Mouse (Mus musculus) embryonic facial prominence, embryonic 15.5 days (tissue): ENCODE measurements at regions not wholly inside any gene's neighbourhood (a gene's known extent, or its start where the extent isn't known, plus 50 kb on each side); places are given as distances from the start of the nearest gene placed in this dataset.

ENCODE experiments used
- ATAC-seq: fragments of 200-750 bp; cut with Nextera tagmentation; 2 replicates; pipeline ENCODE4 v1.8.0; 2017; ENCODE audit warnings: low read depth, moderate TSS enrichment; ENCODE audit not compliant: insufficient number of reproducible peaks, low FRiP score, low TSS enrichment
- H3K27ac ChIP-seq: fragments of 300-500 bp; sonication (generic); replicated peaks from 2 replicates; pipeline ENCODE4 v1.5.1; 2015; ENCODE audit warnings: mild to moderate bottlenecking, inconsistent platforms
- H3K27me3 ChIP-seq: fragments of 300-500 bp; sonication (generic); 2 replicates; pipeline ENCODE4 v1.6.1; 2015; ENCODE audit warnings: inconsistent platforms
- H3K36me3 ChIP-seq: fragments of 300-500 bp; sonication (generic); 2 replicates; pipeline ENCODE4 v1.6.1; 2015; ENCODE audit warnings: mild to moderate bottlenecking, inconsistent platforms
- H3K4me1 ChIP-seq: fragments of 300-500 bp; sonication (generic); 2 replicates; pipeline ENCODE4 v1.6.1; 2015; ENCODE audit warnings: inconsistent platforms
- H3K4me2 ChIP-seq: fragments of 300-500 bp; sonication (generic); replicated peaks from 2 replicates; pipeline ENCODE4 v1.6.1; 2015; ENCODE audit warnings: mild to moderate bottlenecking, inconsistent platforms
- H3K4me3 ChIP-seq: fragments of 300-500 bp; sonication (generic); replicated peaks from 2 replicates; pipeline ENCODE4 v1.5.1; 2015; ENCODE audit warnings: mild to moderate bottlenecking, inconsistent platforms
- H3K9ac ChIP-seq: fragments of 300-500 bp; sonication (generic); 2 replicates; pipeline ENCODE4 v1.6.1; 2015; ENCODE audit warnings: inconsistent platforms
- H3K9me3 ChIP-seq: fragments of 300-500 bp; sonication (generic); replicated peaks from 2 replicates; pipeline ENCODE4 v1.6.1; 2016; ENCODE audit warnings: inconsistent platforms
- WGBS: fragments of 180-500 bp; shearing (Covaris S2); methylation state at CpG from one replicate; pipeline ENCODE4 v1.1.7; 2015; 5-methylcytosine and 5-hydroxymethylcytosine counted together

DNA sequence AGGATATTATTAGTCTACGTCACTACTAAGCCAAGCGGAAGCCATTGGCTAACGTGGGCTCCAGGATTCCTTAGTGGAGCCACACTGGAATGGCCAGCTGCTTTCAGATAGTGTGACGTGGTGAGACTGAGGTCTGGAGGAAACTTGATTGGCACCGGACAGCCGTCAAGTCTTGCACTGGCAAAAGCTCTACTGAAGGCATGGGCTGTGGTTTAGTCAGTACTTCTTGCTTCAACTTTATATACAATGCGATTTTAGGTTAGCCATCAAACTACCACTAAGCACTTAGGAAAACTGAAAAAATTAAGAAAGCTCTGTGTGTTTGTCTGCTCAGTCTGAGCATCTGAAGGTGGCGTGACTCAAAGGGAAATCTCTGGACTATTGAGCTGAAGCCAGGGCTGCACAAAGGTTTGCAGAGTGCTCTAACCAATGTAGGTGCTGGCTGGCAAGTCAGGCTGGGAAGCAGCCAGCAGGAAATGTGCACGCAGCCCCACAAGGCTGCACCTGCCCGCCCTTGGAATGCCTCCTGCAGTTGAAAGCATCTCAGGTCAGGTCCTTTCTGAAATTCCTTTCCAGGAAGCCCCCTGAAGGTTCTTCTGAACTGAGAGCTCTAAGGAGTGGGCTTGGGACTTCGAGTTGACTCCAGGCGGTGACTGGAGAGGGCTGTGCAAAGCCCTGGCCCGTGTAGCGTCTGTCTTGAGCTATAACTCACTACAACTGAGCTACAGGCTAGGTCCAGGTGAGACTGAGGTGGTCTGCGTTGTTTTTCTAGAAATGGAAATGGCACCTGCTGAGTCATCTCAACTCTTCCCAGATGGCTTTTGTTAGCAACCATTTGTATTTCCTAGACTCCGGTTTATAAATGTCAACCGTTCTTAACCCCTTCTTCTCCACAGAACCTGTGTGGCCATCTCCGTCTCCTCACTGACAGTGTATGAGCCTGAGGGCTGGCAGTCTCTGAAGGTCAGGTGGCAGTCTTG is 172.2 kb upstream of the Id2 start:
- peaks cover 8% of the 10 kb centered on the region for H3K4me1 ChIP-seq

GRCm38 (mm10) chr12:25268323-25268722 is 171.4 kb upstream of the Id2 start:
- no peaks in the 10 kb centered on the region for H3K9me3 ChIP-seq
- WGBS: 68% methylated on average over 7 of the region's 7 CpGs
- no peak overlapping the region for H3K27ac ChIP-seq
- H3K4me1 ChIP-seq: peaks cover 4% of the 10 kb centered on the region
- no peak for ATAC-seq
- no peaks in the 10 kb centered on the region for H3K27me3 ChIP-seq
- no peak overlapping the region for H3K9ac ChIP-seq
- no peak overlapping the region for H3K4me2 ChIP-seq
- H3K4me3 ChIP-seq: no peak overlapping the region
- no peaks in the 10 kb centered on the region for H3K36me3 ChIP-seq

More for the DNA sequence above, 172.2 kb upstream of the Id2 start:
- WGBS: 60% methylated on average over 18 of the region's 18 CpGs
- H3K27me3 ChIP-seq: no peaks in the 10 kb centered on the region
- H3K4me2 ChIP-seq: no peak overlapping the region
- no peak overlapping the region for H3K9ac ChIP-seq
- H3K27ac ChIP-seq: no peak overlapping the region
- ATAC-seq: no peak
- no peaks in the 10 kb centered on the region for H3K36me3 ChIP-seq
- H3K9me3 ChIP-seq: no peaks in the 10 kb centered on the region
- H3K4me3 ChIP-seq: no peak overlapping the region

DNA sequence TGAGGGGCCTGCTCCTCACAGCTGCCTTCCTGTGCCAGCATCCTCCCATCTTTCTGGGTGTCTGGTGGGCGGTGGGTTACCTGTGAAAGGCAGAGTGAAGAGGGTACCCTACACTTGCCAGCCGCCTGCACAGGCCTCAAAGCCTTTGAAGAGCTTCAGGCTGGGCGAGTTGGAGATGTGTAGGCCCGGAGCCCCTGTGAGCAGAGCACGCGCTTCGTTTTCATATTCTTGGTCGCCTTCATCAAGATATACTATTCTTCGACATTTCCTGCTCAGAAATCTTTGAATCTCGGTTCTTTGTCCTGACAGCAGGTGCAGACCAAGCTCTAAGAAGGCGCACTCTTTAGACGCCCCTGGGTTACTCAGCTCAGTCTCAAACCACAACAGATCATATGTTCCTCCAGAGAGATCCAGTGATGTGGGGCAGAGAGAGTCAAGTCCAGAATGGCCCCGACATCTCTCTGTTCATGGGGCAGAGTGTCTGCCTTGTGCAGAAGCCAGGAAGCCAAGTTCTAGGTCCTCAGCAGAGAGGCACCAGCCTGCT is 170.7 kb upstream of the Id2 start:
- H3K27ac ChIP-seq: no peak overlapping the region
- no peak for ATAC-seq
- peaks cover 4% of the 10 kb centered on the region; the same call in 1 of the 2 replicates for H3K4me1 ChIP-seq

DNA sequence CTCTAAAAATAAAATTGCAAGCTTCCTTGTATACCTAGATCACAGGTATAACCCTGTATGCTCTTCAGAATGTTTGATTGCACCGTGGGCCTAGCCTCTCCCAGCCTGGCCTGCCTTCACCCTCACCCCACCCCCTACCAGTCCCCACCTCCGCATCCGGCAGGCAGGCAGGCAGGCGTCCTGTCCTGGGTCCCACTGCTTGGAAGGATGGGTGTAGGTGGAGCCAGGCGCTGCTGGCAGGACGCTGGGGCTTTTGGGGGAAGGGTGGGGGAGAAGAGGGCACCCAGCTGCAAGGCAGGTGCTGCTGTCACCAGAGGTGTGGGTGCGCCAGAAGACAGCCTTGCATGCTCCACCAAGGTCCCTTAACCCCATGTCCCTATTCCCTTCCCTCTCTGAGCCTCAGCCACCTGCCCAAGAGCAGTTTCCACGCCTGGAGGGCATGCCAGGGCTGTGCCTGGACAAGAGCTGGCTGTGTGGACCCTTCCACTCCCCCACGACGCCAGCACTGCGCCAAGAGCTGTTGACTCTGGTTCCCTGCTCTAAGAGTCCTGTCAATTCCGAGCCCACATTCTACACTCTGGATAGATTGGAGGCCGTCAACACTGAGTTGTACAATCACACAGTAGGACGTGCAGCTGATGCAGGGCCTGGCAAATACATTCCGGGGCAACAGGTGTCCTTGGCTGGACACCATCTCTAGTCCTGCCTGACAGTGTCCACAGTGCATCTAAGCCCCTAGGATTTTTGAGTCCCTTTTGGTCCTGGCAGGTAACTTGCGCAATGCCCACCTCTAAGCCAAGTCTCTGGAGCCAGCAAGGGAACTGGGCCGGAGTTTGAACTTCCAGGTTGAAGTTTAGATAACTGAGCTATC is 170.0 kb upstream of the Id2 start:
- H3K4me3 ChIP-seq: no peak overlapping the region
- WGBS: 60% methylated on average over 17 of the region's 17 CpGs
- peaks cover 4% of the 10 kb centered on the region; the same call in 1 of the 2 replicates for H3K4me1 ChIP-seq
- no peak overlapping the region for H3K27ac ChIP-seq
- ATAC-seq: no peak
- H3K27me3 ChIP-seq: no peaks in the 10 kb centered on the region
- no peaks in the 10 kb centered on the region for H3K36me3 ChIP-seq
- H3K9me3 ChIP-seq: no peaks in the 10 kb centered on the region
- no peak overlapping the region for H3K4me2 ChIP-seq
- no peak overlapping the region for H3K9ac ChIP-seq

More for the DNA sequence above, 170.7 kb upstream of the Id2 start:
- H3K36me3 ChIP-seq: no peaks in the 10 kb centered on the region
- H3K9me3 ChIP-seq: no peaks in the 10 kb centered on the region
- H3K9ac ChIP-seq: no peak overlapping the region
- H3K4me2 ChIP-seq: no peak overlapping the region
- no peak overlapping the region for H3K4me3 ChIP-seq
- H3K27me3 ChIP-seq: no peaks in the 10 kb centered on the region
- 85% methylated on average over 13 of the region's 13 CpGs for WGBS

DNA sequence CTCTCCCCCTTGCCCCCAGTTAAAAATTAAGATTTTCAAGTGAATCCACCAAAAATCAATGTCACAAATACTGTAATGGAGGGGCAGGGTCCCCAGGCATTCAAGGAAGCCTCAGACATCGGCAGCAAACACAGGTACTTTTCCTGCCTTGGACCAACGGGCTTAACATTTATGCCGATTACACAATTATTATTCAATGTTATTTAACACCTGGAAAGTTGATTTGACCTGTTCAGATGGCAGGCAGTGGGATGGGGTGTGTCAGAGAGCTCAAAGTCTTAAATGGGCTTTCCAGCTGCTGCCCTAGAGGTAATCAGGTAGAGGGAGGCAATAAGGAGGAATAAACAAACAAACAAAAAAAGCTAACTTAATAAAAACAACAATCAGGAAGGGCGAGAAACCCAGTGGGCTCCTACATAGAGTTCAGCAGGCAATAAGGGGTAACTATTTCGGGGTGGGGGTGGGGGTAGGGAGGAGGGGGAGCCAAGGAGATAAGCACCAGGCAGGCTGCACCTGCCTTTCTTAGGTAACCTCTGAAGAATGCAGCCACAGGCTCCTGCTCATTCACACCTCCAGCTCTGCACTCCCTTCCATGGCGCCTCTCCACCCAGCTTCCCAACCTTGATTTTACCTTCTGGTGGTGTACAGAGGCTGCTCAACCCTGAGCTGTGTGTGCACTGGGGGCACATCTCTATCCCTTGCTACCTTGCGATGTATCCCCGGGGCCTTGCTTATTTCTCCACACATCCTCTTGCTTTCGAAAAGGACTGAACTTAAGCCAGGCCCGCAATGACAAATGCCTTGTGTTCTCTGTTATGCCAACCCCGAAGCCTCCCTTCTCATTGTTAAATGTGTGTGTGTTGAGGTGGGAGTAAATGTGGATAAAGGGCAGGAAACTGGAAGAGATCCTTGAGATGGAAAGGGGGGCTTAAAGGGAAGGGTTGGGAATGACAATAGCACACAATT is 168.9 kb upstream of the Id2 start:
- H3K4me1 ChIP-seq: peaks cover 4% of the 10 kb centered on the region; the same call in 1 of the 2 replicates
- no peak overlapping the region for H3K27ac ChIP-seq
- 43% methylated on average over 11 of the region's 11 CpGs for WGBS
- H3K9me3 ChIP-seq: no peaks in the 10 kb centered on the region
- H3K36me3 ChIP-seq: no peaks in the 10 kb centered on the region
- no peak for ATAC-seq
- no peaks in the 10 kb centered on the region for H3K27me3 ChIP-seq
- no peak overlapping the region for H3K4me2 ChIP-seq
- no peak overlapping the region for H3K4me3 ChIP-seq
- no peak overlapping the region for H3K9ac ChIP-seq

GRCm38 (mm10) chr12:25265066-25265465 is 168.1 kb upstream of the Id2 start:
- Histone ChIP-seq H3K4me1 (peaks cover 4% of the 10 kb centered on the region; the same call in 1 of the 2 replicates), H3K36me3 (no peaks in the 10 kb centered on the region), H3K9me3 (no peaks in the 10 kb centered on the region), H3K4me3 (no peak overlapping the region), H3K9ac (no peak overlapping the region), H3K4me2 (no peak overlapping the region), H3K27me3 (no peaks in the 10 kb centered on the region), H3K27ac (no peak overlapping the region)
- WGBS: 74% methylated on average over 13 of the region's 13 CpGs
- ATAC-seq: no peak

DNA sequence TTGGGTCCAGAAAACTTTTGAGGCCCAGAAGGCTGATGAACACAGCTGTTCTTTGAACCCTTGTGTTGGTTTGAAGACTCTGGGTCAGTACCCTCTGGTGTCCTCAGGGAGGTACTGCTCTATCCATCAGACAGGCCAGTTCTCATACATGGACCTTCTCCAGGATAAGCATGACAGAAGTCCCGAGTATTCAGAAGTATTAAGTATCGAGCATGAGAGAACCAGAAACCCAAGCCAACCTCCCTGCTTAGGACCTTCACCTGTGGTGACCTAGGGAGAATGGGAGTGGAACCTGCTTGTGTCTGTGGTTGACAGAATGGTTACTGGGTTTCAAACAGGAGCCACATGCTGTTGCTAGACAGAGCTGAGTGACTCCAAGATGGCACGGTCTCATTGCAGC is 167.5 kb upstream of the Id2 start:
- Histone ChIP-seq H3K4me3 (no peak overlapping the region), H3K27ac (no peak overlapping the region), H3K27me3 (no peaks in the 10 kb centered on the region), H3K9me3 (no peaks in the 10 kb centered on the region), H3K4me2 (no peak overlapping the region), H3K36me3 (no peaks in the 10 kb centered on the region), H3K9ac (no peak overlapping the region), H3K4me1 (peaks cover 4% of the 10 kb centered on the region; the same call in 1 of the 2 replicates)
- WGBS: 77% methylated on average over 3 of the region's 3 CpGs
- no peak for ATAC-seq

DNA sequence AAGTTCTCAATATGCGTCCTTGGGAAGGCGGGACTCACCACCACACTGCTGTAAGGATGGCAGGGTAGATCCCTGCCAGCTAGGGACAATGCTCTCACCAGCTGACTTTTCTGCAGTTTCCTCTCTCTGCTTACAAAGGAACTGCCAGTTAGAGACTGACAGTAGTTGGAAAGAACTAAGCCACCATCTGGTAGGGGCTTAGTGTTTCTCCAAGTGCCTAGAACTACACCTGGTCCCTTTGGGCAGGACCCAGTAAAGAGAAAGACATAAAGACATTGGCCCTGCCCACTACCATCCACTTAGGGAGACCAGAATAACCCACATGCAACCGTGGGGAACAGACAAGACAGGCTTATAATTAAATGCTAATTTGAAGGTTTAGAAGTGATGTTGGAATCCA is 165.5 kb upstream of the Id2 start:
- no peak for ATAC-seq
- Histone ChIP-seq H3K4me2 (no peak overlapping the region), H3K4me3 (no peak overlapping the region), H3K9me3 (no peaks in the 10 kb centered on the region), H3K27ac (no peak overlapping the region), H3K9ac (no peak overlapping the region), H3K4me1 (no peaks in the 10 kb centered on the region), H3K36me3 (no peaks in the 10 kb centered on the region), H3K27me3 (no peaks in the 10 kb centered on the region)
- WGBS: 73% methylated on average over 3 of the region's 3 CpGs

- H3K4me3 ChIP-seq: no peak overlapping the region
- no peaks in the 10 kb centered on the region for H3K9me3 ChIP-seq
- H3K4me1 ChIP-seq: no peaks in the 10 kb centered on the region
- WGBS: 89% methylated on average over 2 of the region's 2 CpGs
- H3K36me3 ChIP-seq: no peaks in the 10 kb centered on the region
- no peaks in the 10 kb centered on the region for H3K27me3 ChIP-seq
- no peak overlapping the region for H3K27ac ChIP-seq
- ATAC-seq: no peak
- no peak overlapping the region for H3K4me2 ChIP-seq
- H3K9ac ChIP-seq: no peak overlapping the region
These were observed 162.2 kb upstream of the Id2 start for GRCm38 (mm10) chr12:25259123-25259522.

- ATAC-seq: no peak
- no peak overlapping the region for H3K4me3 ChIP-seq
- 64% methylated on average over 6 of the region's 6 CpGs for WGBS
These were observed 159.3 kb upstream of the Id2 start for GRCm38 (mm10) chr12:25256268-25256667.

More at GRCm38 (mm10) chr12:25256268-25256667, 159.3 kb upstream of the Id2 start:
- H3K9ac ChIP-seq: no peak overlapping the region
- H3K9me3 ChIP-seq: no peaks in the 10 kb centered on the region
- H3K4me1 ChIP-seq: no peaks in the 10 kb centered on the region
- no peaks in the 10 kb centered on the region for H3K36me3 ChIP-seq
- no peak overlapping the region for H3K4me2 ChIP-seq
- no peaks in the 10 kb centered on the region for H3K27me3 ChIP-seq
- no peak overlapping the region for H3K27ac ChIP-seq
